Mouse (Mus musculus) thymus, postnatal 25 days (tissue): ENCODE data around the gene Gm10719.
"Not testable (repeated sequence)": the region's sequence is repeated elsewhere in the genome, so short reads cannot be mapped to it uniquely, and the experiment has no call there.

Experiments used
- DNase-seq: peaks from one replicate; pipeline ENCODE4 v3.0.0; 2022

The Gm10719 gene

GRCm38 (mm10) chr9:3026136-3026535 lies 8.9 kb downstream of the Gm10719 start:
- DNase-seq: not testable (repeated sequence)

DNA sequence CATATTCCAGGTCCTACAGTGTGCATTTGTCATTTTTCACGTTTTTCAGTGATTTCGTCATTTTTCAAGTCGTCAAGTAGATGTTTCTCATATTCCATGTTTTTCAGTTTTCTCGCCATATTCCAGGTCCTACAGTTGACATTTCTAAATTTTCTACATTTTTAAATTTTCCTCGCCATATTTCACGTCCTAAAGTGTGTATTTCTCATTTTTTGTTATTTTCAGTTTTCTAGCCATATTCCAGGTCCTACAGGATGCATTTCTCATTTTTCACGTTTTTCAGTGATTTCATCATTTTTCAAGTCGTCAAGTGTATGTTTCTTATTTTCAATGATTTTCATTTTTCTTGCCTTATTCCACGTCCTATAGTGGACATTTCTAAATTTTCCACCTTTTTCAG lies 9.5 kb downstream of the Gm10719 start:
- not testable (repeated sequence) for DNase-seq

GRCm38 (mm10) chr9:3027200-3027599 lies 10.0 kb downstream of the Gm10719 start:
- DNase-seq: not testable (repeated sequence)

DNA sequence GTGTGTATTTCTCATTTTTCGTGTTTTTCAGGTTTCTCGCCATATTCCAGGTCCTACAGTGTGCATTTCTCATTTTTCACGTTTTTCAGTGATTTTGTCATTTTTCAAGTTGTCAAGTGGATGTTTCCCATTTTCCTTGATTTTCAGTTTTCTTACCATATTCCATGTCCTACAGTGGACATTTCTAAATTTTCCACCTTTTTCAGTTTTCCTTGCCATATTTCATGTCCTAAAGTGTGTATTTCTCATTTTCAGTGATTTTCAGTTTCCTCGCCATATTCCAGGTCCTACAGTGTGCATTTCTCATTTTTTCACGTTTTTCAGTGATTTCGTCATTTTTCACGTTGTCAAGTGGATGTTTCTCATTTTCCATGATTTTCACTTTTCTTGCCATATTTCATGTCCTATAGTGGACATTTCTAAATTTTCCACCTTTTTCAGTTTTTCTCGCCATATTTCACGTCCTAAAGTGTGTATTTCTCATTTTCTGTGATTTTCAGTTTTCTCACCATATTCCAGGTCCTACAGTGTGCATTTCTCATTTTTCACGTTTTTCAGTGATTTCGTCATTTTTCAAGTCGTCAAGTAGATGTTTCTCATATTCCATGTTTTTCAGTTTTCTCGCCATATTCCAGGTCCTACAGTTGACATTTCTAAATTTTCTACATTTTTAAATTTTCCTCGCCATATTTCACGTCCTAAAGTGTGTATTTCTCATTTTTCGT lies 12.2 kb downstream of the Gm10719 start:
- peak; percentile 16 for DNase-seq

- not testable (repeated sequence) for DNase-seq
Observed at GRCm38 (mm10) chr9:3030677-3031318, 13.6 kb downstream of the Gm10719 start.

DNA sequence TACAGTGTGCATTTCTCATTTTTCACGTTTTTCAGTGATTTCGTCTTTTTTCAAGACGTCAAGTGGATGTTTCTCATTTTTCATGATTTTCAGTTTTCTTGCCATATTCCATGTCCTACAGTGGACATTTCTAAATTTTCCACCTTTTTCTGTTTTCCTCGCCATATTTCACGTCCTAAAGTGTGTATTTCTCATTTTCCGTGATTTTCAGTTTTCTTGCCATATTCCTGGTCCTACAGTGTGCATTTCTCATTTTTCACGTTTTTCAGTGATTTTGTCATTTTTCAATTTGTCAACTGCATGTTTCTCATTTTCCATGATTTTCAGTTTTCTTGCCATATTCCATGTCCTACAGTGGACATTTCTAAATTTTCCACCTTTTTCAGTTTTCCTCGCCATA lies 17.1 kb downstream of the Gm10719 start, which contains the start of gene Gm17535:
TSS of gene Gm17535 (plus strand) at position 301 of the 400 bp plus-strand sequence.
- not testable (repeated sequence) for DNase-seq

DNA sequence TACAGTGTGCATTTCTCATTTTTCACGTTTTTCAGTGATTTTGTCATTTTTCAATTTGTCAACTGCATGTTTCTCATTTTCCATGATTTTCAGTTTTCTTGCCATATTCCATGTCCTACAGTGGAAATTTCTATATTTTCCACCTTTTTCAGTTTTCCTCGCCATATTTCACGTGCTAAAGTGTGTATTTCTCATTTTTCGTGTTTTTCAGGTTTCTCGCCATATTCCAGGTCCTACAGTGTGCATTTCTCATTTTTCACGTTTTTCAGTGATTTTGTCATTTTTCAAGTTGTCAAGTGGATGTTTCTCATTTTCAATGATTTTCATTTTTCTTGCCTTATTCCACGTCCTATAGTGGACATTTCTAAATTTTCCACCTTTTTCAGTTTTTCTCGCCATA lies 19.4 kb downstream of the Gm10719 start, which contains the start of gene Gm10715:
TSS of gene Gm10715 (plus strand) at position 301 of the 400 bp plus-strand sequence.
- not testable (repeated sequence) for DNase-seq

GRCm38 (mm10) chr9:3038161-3038560 lies 21.0 kb downstream of the Gm10719 start:
- DNase-seq: not testable (repeated sequence)
